Mouse (Mus musculus): ENCODE data around the gene Tmem178b. TPM values are rescaled to one million over a fixed set of nuclear protein-coding genes. Genes with fewer than 3 reads are reported as not detected.

Gene Tmem178b
- polyA plus RNA-seq, 1 experiment from 2014 or later: not detected

GRCm38 (mm10) chr6:39919011-39919709 lies 46.1 kb downstream of the Tmem178b start:
- WGBS: 75% methylated on average over 6 of the region's 6 CpGs
- H3K4me1 ChIP-seq (ENCODE audit: control insufficient read depth in 2 of 2, insufficient read depth in 2 of 2, low read length in 2 of 2): no peaks in the 10 kb centered on the region
- H3K4me3 ChIP-seq (ENCODE audit: control insufficient read depth in 1 of 2, insufficient read depth in 1 of 2, low read depth in 1 of 2, low read length in 2 of 2): no peak overlapping the region
- no peak overlapping the region for H3K4me2 ChIP-seq (ENCODE audit: low read length)
- no peak for ATAC-seq (ENCODE audit: insufficient number of reproducible peaks, insufficient read depth, low FRiP score, low read depth)
- no peak overlapping the region for H3K27ac ChIP-seq (replicated peaks in 1 of 2; ENCODE audit: control insufficient read depth in 1 of 2, insufficient read depth in 1 of 2, low read depth in 2 of 2, low read length in 2 of 2)
- no peaks in the 10 kb centered on the region for H3K36me3 ChIP-seq (ENCODE audit: control insufficient read depth, insufficient read depth, low read length)
- no peaks in the 10 kb centered on the region for H3K27me3 ChIP-seq (ENCODE audit: control insufficient read depth, insufficient read depth, low read length)
- H3K9me3 ChIP-seq (ENCODE audit: control insufficient read depth, low read length): no peaks in the 10 kb centered on the region
- no peak overlapping the region for H3K9ac ChIP-seq (ENCODE audit: low read length)

DNA sequence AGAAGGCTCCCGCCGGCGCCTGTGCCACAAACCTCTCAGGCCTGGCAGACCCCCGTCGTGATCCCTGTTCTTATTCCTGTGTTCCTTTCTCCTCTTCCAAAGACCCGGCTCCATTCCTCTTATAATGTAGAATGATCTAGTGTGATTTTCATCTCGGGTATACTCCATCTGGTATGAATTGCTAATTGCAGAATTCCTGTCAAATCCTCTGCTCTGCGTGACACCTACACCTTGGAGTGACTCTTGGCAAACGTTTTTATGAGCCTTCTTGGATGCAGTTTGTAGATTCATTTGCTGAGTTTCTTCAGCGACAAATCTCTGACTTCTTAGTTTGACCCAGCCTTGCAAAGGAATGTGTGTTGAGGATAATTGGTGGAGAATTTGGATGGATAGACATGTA lies 53.4 kb downstream of the Tmem178b start:
- Histone ChIP-seq H3K9ac (ENCODE audit: low read length) (no peak overlapping the region), H3K9me3 (ENCODE audit: control insufficient read depth, low read length) (no peaks in the 10 kb centered on the region), H3K36me3 (ENCODE audit: control insufficient read depth, insufficient read depth, low read length) (no peaks in the 10 kb centered on the region), H3K27me3 (ENCODE audit: control insufficient read depth, insufficient read depth, low read length) (no peaks in the 10 kb centered on the region), H3K27ac (replicated peaks in 1 of 2; ENCODE audit: control insufficient read depth in 1 of 2, insufficient read depth in 1 of 2, low read depth in 2 of 2, low read length in 2 of 2) (no peak overlapping the region), H3K4me3 (ENCODE audit: control insufficient read depth in 1 of 2, insufficient read depth in 1 of 2, low read depth in 1 of 2, low read length in 2 of 2) (no peak overlapping the region), H3K4me1 (ENCODE audit: control insufficient read depth in 2 of 2, insufficient read depth in 2 of 2, low read length in 2 of 2) (no peaks in the 10 kb centered on the region), H3K4me2 (ENCODE audit: low read length) (no peak overlapping the region)
- no peak for ATAC-seq (ENCODE audit: insufficient number of reproducible peaks, insufficient read depth, low FRiP score, low read depth)
- WGBS: 84% methylated on average over 10 of the region's 10 CpGs

DNA sequence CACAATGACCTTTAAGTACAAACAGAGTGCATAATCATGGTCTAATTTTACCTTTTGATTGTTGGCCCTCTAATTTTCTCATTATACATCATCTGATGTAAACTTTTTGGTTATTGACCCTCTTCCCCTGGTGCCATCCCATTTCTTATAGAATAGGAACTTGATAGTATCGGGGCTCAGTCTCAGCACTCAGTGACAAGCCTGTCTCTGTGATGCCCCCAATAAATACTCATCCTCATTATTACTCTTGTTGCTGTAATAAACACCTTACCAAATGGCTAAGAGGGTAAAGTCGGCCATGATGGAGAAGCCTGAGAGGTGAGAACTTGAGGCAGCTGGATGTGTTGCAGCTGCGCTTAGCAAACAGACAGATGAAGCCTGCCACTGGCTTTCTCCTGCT lies 63.5 kb downstream of the Tmem178b start:
- Histone ChIP-seq H3K9ac (ENCODE audit: low read length) (no peak overlapping the region), H3K27me3 (ENCODE audit: control insufficient read depth, insufficient read depth, low read length) (no peaks in the 10 kb centered on the region), H3K4me3 (ENCODE audit: control insufficient read depth in 1 of 2, insufficient read depth in 1 of 2, low read depth in 1 of 2, low read length in 2 of 2) (no peak overlapping the region), H3K9me3 (ENCODE audit: control insufficient read depth, low read length) (no peaks in the 10 kb centered on the region), H3K4me1 (ENCODE audit: control insufficient read depth in 2 of 2, insufficient read depth in 2 of 2, low read length in 2 of 2) (no peaks in the 10 kb centered on the region), H3K4me2 (ENCODE audit: low read length) (no peak overlapping the region), H3K36me3 (ENCODE audit: control insufficient read depth, insufficient read depth, low read length) (no peaks in the 10 kb centered on the region), H3K27ac (replicated peaks in 1 of 2; ENCODE audit: control insufficient read depth in 1 of 2, insufficient read depth in 1 of 2, low read depth in 2 of 2, low read length in 2 of 2) (no peak overlapping the region)
- no peak for ATAC-seq (ENCODE audit: insufficient number of reproducible peaks, insufficient read depth, low FRiP score, low read depth)
- WGBS: 63% methylated on average over 3 of the region's 3 CpGs

GRCm38 (mm10) chr6:39940920-39941319 lies 67.8 kb downstream of the Tmem178b start:
- Histone ChIP-seq H3K4me2 (ENCODE audit: low read length) (no peak overlapping the region), H3K27me3 (ENCODE audit: control insufficient read depth, insufficient read depth, low read length) (no peaks in the 10 kb centered on the region), H3K9ac (ENCODE audit: low read length) (no peak overlapping the region), H3K9me3 (ENCODE audit: control insufficient read depth, low read length) (no peaks in the 10 kb centered on the region), H3K27ac (replicated peaks in 1 of 2; ENCODE audit: control insufficient read depth in 1 of 2, insufficient read depth in 1 of 2, low read depth in 2 of 2, low read length in 2 of 2) (no peak overlapping the region), H3K36me3 (ENCODE audit: control insufficient read depth, insufficient read depth, low read length) (no peaks in the 10 kb centered on the region), H3K4me3 (ENCODE audit: control insufficient read depth in 1 of 2, insufficient read depth in 1 of 2, low read depth in 1 of 2, low read length in 2 of 2) (no peak overlapping the region), H3K4me1 (ENCODE audit: control insufficient read depth in 2 of 2, insufficient read depth in 2 of 2, low read length in 2 of 2) (no peaks in the 10 kb centered on the region)
- no peak for ATAC-seq (ENCODE audit: insufficient number of reproducible peaks, insufficient read depth, low FRiP score, low read depth)
- WGBS: 78% methylated on average over 7 of the region's 7 CpGs

- Histone ChIP-seq H3K4me1 (ENCODE audit: control insufficient read depth in 2 of 2, insufficient read depth in 2 of 2, low read length in 2 of 2) (no peaks in the 10 kb centered on the region), H3K4me3 (ENCODE audit: control insufficient read depth in 1 of 2, insufficient read depth in 1 of 2, low read depth in 1 of 2, low read length in 2 of 2) (no peak overlapping the region), H3K9me3 (ENCODE audit: control insufficient read depth, low read length) (no peaks in the 10 kb centered on the region), H3K27me3 (ENCODE audit: control insufficient read depth, insufficient read depth, low read length) (no peaks in the 10 kb centered on the region), H3K9ac (ENCODE audit: low read length) (no peak overlapping the region), H3K27ac (replicated peaks in 1 of 2; ENCODE audit: control insufficient read depth in 1 of 2, insufficient read depth in 1 of 2, low read depth in 2 of 2, low read length in 2 of 2) (no peak overlapping the region), H3K4me2 (ENCODE audit: low read length) (no peak overlapping the region), H3K36me3 (ENCODE audit: control insufficient read depth, insufficient read depth, low read length) (no peaks in the 10 kb centered on the region)
- WGBS: 75% methylated on average over 9 of the region's 9 CpGs
- ATAC-seq (ENCODE audit: insufficient number of reproducible peaks, insufficient read depth, low FRiP score, low read depth): no peak
Measured at GRCm38 (mm10) chr6:39944854-39945253, 71.8 kb downstream of the Tmem178b start.

- no peak for ATAC-seq (ENCODE audit: insufficient number of reproducible peaks, insufficient read depth, low FRiP score, low read depth)
- H3K27ac ChIP-seq (replicated peaks in 1 of 2; ENCODE audit: control insufficient read depth in 1 of 2, insufficient read depth in 1 of 2, low read depth in 2 of 2, low read length in 2 of 2): no peak overlapping the region
- no peak overlapping the region for H3K9ac ChIP-seq (ENCODE audit: low read length)
- H3K9me3 ChIP-seq (ENCODE audit: control insufficient read depth, low read length): no peaks in the 10 kb centered on the region
- H3K4me2 ChIP-seq (ENCODE audit: low read length): no peak overlapping the region
- 55% methylated on average over 5 of the region's 5 CpGs for WGBS
- H3K4me3 ChIP-seq (ENCODE audit: control insufficient read depth in 1 of 2, insufficient read depth in 1 of 2, low read depth in 1 of 2, low read length in 2 of 2): no peak overlapping the region
- H3K27me3 ChIP-seq (ENCODE audit: control insufficient read depth, insufficient read depth, low read length): no peaks in the 10 kb centered on the region
- H3K36me3 ChIP-seq (ENCODE audit: control insufficient read depth, insufficient read depth, low read length): no peaks in the 10 kb centered on the region
- no peaks in the 10 kb centered on the region for H3K4me1 ChIP-seq (ENCODE audit: control insufficient read depth in 2 of 2, insufficient read depth in 2 of 2, low read length in 2 of 2)
Measured at GRCm38 (mm10) chr6:39945670-39946440, 72.8 kb downstream of the Tmem178b start.

DNA sequence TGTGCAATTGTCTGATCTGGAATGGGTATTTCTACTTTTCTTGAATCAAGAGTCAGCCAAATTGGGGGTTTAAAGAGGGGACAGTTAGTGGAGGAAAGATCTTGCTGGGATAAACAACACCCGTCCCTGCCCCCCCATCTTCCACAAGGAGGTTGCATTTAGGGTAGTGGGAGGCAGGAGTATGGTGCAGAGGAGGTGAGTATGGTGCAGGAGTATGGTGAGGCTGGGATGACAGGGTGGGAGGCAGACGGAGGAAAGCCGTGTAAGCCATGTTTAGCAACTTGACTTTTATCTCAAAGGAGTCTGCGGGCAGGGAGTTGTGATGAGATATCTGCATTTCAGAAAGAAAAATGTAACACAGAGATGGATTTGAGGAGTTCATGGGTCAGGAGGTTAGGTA lies 73.5 kb downstream of the Tmem178b start:
- 53% methylated on average over 4 of the region's 4 CpGs for WGBS
- ATAC-seq (ENCODE audit: insufficient number of reproducible peaks, insufficient read depth, low FRiP score, low read depth): no peak

More for the DNA sequence above, 73.5 kb downstream of the Tmem178b start:
- Histone ChIP-seq H3K4me2 (ENCODE audit: low read length) (no peak overlapping the region), H3K36me3 (ENCODE audit: control insufficient read depth, insufficient read depth, low read length) (no peaks in the 10 kb centered on the region), H3K4me3 (ENCODE audit: control insufficient read depth in 1 of 2, insufficient read depth in 1 of 2, low read depth in 1 of 2, low read length in 2 of 2) (no peak overlapping the region), H3K9me3 (ENCODE audit: control insufficient read depth, low read length) (no peaks in the 10 kb centered on the region), H3K4me1 (ENCODE audit: control insufficient read depth in 2 of 2, insufficient read depth in 2 of 2, low read length in 2 of 2) (no peaks in the 10 kb centered on the region), H3K27ac (replicated peaks in 1 of 2; ENCODE audit: control insufficient read depth in 1 of 2, insufficient read depth in 1 of 2, low read depth in 2 of 2, low read length in 2 of 2) (no peak overlapping the region), H3K9ac (ENCODE audit: low read length) (no peak overlapping the region), H3K27me3 (ENCODE audit: control insufficient read depth, insufficient read depth, low read length) (no peaks in the 10 kb centered on the region)
